Mouse (Mus musculus): ENCODE measurements around the gene Lrrk1. TPM values are rescaled to one million over a fixed set of nuclear protein-coding genes. Genes with fewer than 3 reads are reported as not detected.

Gene Lrrk1
- polyA plus RNA-seq, 1 experiment from 2014 or later = 6.4 TPM

DNA sequence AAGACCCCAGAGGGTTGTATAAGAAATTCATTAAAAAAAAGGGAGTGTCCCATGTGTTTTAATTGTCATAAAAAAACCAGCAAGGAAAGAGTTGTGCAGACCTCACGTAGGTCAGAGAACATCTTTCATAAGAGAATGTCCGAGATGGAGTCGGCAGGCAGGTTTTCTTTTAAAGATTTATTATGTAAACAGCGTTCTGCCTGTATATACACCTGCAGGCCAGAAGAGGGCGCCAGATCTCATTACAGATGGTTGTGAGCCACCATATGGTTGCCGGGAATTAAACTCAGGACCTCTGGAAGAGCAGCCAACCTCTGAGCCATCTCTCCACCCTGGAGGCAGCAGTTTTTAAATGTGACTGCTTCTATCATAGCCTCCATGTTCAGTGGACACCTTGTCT is 116.9 kb downstream of the Lrrk1 start:
- no peaks in the 10 kb centered on the region for H3K27me3 ChIP-seq (ENCODE audit: control insufficient read depth, insufficient read depth, low read length)
- H3K4me3 ChIP-seq (ENCODE audit: control insufficient read depth in 1 of 2, insufficient read depth in 1 of 2, low read depth in 1 of 2, low read length in 2 of 2) = no peak overlapping the region
- no peak overlapping the region for H3K4me2 ChIP-seq (ENCODE audit: low read length)
- WGBS = 79% methylated on average over 6 of the region's 6 CpGs
- no peak overlapping the region for H3K9ac ChIP-seq (ENCODE audit: low read length)
- H3K36me3 ChIP-seq (ENCODE audit: control insufficient read depth, insufficient read depth, low read length) = peaks cover 17% of the 10 kb centered on the region
- ATAC-seq (ENCODE audit: insufficient number of reproducible peaks, insufficient read depth, low FRiP score, low read depth) = no peak
- no peak overlapping the region for H3K27ac ChIP-seq (replicated peaks in 1 of 2; ENCODE audit: control insufficient read depth in 1 of 2, insufficient read depth in 1 of 2, low read depth in 2 of 2, low read length in 2 of 2)
- H3K9me3 ChIP-seq (ENCODE audit: control insufficient read depth, low read length) = no peaks in the 10 kb centered on the region
- no peaks in the 10 kb centered on the region for H3K4me1 ChIP-seq (ENCODE audit: control insufficient read depth in 2 of 2, insufficient read depth in 2 of 2, low read length in 2 of 2)

- H3K27ac ChIP-seq (replicated peaks in 1 of 2; ENCODE audit: control insufficient read depth in 1 of 2, insufficient read depth in 1 of 2, low read depth in 2 of 2, low read length in 2 of 2) = no peak overlapping the region
- no peaks in the 10 kb centered on the region for H3K9me3 ChIP-seq (ENCODE audit: control insufficient read depth, low read length)
- WGBS = 81% methylated on average over 6 of the region's 6 CpGs
- no peak overlapping the region for H3K4me3 ChIP-seq (ENCODE audit: control insufficient read depth in 1 of 2, insufficient read depth in 1 of 2, low read depth in 1 of 2, low read length in 2 of 2)
- peaks cover 21% of the 10 kb centered on the region for H3K36me3 ChIP-seq (ENCODE audit: control insufficient read depth, insufficient read depth, low read length)
- no peaks in the 10 kb centered on the region for H3K27me3 ChIP-seq (ENCODE audit: control insufficient read depth, insufficient read depth, low read length)
- H3K9ac ChIP-seq (ENCODE audit: low read length) = no peak overlapping the region
- H3K4me1 ChIP-seq (ENCODE audit: control insufficient read depth in 2 of 2, insufficient read depth in 2 of 2, low read length in 2 of 2) = no peaks in the 10 kb centered on the region
- ATAC-seq (ENCODE audit: insufficient number of reproducible peaks, insufficient read depth, low FRiP score, low read depth) = no peak
- no peak overlapping the region for H3K4me2 ChIP-seq (ENCODE audit: low read length)
These were observed 121.0 kb downstream of the Lrrk1 start for GRCm38 (mm10) chr7:66266942-66267850.

DNA sequence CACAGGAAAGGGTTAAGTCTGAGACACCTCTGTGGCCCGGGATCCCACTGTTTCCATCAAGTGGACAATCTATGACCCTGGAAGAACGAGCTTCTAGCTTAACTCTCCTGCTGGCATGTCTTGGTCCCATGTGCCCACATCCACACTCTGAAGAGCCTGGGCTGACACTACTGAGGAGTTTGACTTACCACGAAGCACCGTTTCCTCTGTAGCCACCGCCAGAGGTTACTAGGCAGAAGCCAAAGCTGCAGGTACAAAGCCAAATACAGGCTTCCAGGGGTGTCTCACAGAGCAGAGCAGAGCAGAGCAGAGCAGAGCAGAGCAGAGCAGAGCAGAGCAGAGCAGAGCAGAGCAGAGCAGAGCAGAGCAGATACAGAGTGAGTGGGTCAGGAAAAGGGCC is 124.7 kb downstream of the Lrrk1 start:
- no peak for ATAC-seq (ENCODE audit: insufficient number of reproducible peaks, insufficient read depth, low FRiP score, low read depth)
- Histone ChIP-seq H3K9ac (ENCODE audit: low read length) (no peak overlapping the region), H3K4me3 (ENCODE audit: control insufficient read depth in 1 of 2, insufficient read depth in 1 of 2, low read depth in 1 of 2, low read length in 2 of 2) (no peak overlapping the region)

DNA sequence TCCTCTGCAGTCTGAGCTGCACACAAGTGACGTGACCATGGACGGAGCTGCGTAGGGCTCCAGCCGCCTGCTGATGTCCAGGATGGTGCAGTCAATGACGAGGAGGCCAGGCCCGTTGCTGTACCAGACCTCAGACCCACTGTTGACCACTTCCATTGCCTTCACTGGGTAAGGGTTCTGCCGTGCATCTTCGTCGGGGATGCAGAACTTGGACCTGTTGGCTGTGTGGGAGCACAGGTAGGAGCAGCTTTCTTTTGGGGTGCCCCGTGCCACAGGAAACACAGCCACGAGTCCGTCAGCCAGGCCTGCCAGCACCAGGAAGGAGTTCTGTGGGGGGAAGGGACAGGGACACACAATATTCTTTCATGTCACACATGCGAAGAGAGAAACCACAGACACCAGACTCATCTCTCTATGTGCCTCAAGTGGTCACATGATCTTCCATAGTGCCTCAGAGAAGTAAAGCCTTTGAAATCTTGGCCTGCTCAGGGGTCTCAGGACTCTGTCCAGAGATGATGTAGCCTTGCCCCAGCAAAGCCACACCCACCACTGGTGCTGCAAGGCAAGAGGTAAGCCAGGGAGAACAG is 125.5 kb downstream of the Lrrk1 start:
- H3K4me1 ChIP-seq (ENCODE audit: control insufficient read depth in 2 of 2, insufficient read depth in 2 of 2, low read length in 2 of 2) = peaks cover 12 to 13% of the 10 kb centered on the region in 2 experiments; a peak in 3 of 4 replicates
- no peak overlapping the region for H3K4me2 ChIP-seq (ENCODE audit: low read length)
- H3K36me3 ChIP-seq (ENCODE audit: control insufficient read depth, insufficient read depth, low read length) = peaks cover 17% of the 10 kb centered on the region; the same call in 1 of the 2 replicates
- ATAC-seq (ENCODE audit: insufficient number of reproducible peaks, insufficient read depth, low FRiP score, low read depth) = no peak
- H3K9me3 ChIP-seq (ENCODE audit: control insufficient read depth, low read length) = no peaks in the 10 kb centered on the region
- WGBS = 92% methylated on average over 13 of the region's 13 CpGs
- no peak overlapping the region for H3K9ac ChIP-seq (ENCODE audit: low read length)
- H3K4me3 ChIP-seq (ENCODE audit: control insufficient read depth in 1 of 2, insufficient read depth in 1 of 2, low read depth in 1 of 2, low read length in 2 of 2) = no peak overlapping the region
- H3K27me3 ChIP-seq (ENCODE audit: control insufficient read depth, insufficient read depth, low read length) = no peaks in the 10 kb centered on the region
- no peak overlapping the region for H3K27ac ChIP-seq (replicated peaks in 1 of 2; ENCODE audit: control insufficient read depth in 1 of 2, insufficient read depth in 1 of 2, low read depth in 2 of 2, low read length in 2 of 2)

More for the DNA sequence above, 124.7 kb downstream of the Lrrk1 start:
- peaks cover 12 to 13% of the 10 kb centered on the region in 2 experiments; a peak in 3 of 4 replicates for H3K4me1 ChIP-seq (ENCODE audit: control insufficient read depth in 2 of 2, insufficient read depth in 2 of 2, low read length in 2 of 2)
- H3K36me3 ChIP-seq (ENCODE audit: control insufficient read depth, insufficient read depth, low read length) = peaks cover 17% of the 10 kb centered on the region; the same call in 1 of the 2 replicates
- no peak overlapping the region for H3K4me2 ChIP-seq (ENCODE audit: low read length)
- H3K27me3 ChIP-seq (ENCODE audit: control insufficient read depth, insufficient read depth, low read length) = no peaks in the 10 kb centered on the region
- no peak overlapping the region for H3K27ac ChIP-seq (replicated peaks in 1 of 2; ENCODE audit: control insufficient read depth in 1 of 2, insufficient read depth in 1 of 2, low read depth in 2 of 2, low read length in 2 of 2)
- WGBS = 60% methylated on average over 5 of the region's 5 CpGs
- H3K9me3 ChIP-seq (ENCODE audit: control insufficient read depth, low read length) = no peaks in the 10 kb centered on the region

DNA sequence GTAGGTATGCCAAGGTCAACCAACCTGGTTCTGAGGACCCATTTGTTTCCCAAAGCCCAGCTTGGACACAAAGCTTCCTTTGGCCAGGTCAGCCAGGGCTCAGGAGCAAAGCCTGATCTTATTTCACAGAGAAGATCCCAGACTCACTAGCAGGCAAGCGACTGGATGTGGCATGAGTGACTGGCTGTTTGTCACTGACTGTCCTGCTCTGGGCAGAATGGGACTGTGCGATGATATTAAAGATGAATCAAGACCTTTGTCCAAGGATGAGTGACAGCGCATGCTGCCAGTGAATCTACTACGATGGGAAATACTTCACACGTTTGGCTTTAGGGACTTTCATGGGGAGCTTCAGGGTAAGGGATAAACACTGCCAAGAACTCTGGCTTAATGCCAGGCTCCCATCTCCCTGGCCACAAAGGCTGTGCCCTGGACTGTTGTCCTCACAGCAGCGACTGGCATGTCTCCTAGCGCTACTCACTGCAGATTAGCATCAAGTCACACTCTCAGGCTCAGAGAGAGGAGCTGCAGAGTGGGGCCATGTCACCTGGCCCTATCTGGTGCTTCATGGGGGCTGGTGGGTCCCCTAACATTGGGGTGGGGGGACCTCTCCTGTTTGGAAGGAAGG is 127.3 kb downstream of the Lrrk1 start:
- 50% methylated on average over 7 of the region's 7 CpGs for WGBS
- no peak for ATAC-seq (ENCODE audit: insufficient number of reproducible peaks, insufficient read depth, low FRiP score, low read depth)

DNA sequence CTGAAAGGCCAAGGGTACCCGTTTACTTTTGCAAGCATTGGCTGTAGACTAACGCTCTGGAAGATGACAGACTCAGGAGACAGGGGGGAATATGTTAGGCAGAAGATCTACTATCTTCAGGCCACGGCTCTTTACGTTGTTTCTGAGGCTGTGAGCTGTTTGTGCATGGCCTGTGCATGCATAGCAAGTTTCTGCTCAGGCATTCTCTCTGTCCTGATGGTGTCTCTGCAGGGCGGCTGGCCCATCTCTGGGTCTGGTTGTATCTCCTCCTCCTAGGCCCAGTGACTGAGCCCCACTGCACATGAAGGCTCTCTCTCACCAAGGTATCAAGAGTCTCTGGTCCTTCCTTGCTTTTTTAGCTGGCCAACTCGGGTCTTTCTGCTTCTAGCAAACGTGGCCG is 127.9 kb downstream of the Lrrk1 start:
- Histone ChIP-seq H3K27ac (replicated peaks in 1 of 2; ENCODE audit: control insufficient read depth in 1 of 2, insufficient read depth in 1 of 2, low read depth in 2 of 2, low read length in 2 of 2) (no peak overlapping the region), H3K9me3 (ENCODE audit: control insufficient read depth, low read length) (no peaks in the 10 kb centered on the region), H3K4me2 (ENCODE audit: low read length) (no peak overlapping the region), H3K27me3 (ENCODE audit: control insufficient read depth, insufficient read depth, low read length) (no peaks in the 10 kb centered on the region), H3K4me1 (ENCODE audit: control insufficient read depth in 2 of 2, insufficient read depth in 2 of 2, low read length in 2 of 2) (peaks cover 12 to 13% of the 10 kb centered on the region in 2 experiments; a peak in 3 of 4 replicates), H3K36me3 (ENCODE audit: control insufficient read depth, insufficient read depth, low read length) (peaks cover 8% of the 10 kb centered on the region; the same call in 1 of the 2 replicates), H3K4me3 (ENCODE audit: control insufficient read depth in 1 of 2, insufficient read depth in 1 of 2, low read depth in 1 of 2, low read length in 2 of 2) (no peak overlapping the region), H3K9ac (ENCODE audit: low read length) (no peak overlapping the region)
- WGBS = 71% methylated on average over 8 of the region's 8 CpGs
- ATAC-seq (ENCODE audit: insufficient number of reproducible peaks, insufficient read depth, low FRiP score, low read depth) = no peak

More for the DNA sequence above, 127.3 kb downstream of the Lrrk1 start:
- Histone ChIP-seq H3K36me3 (ENCODE audit: control insufficient read depth, insufficient read depth, low read length) (peaks cover 11% of the 10 kb centered on the region; the same call in 1 of the 2 replicates), H3K27ac (replicated peaks in 1 of 2; ENCODE audit: control insufficient read depth in 1 of 2, insufficient read depth in 1 of 2, low read depth in 2 of 2, low read length in 2 of 2) (no peak overlapping the region), H3K9me3 (ENCODE audit: control insufficient read depth, low read length) (no peaks in the 10 kb centered on the region), H3K4me1 (ENCODE audit: control insufficient read depth in 2 of 2, insufficient read depth in 2 of 2, low read length in 2 of 2) (peaks cover 12 to 13% of the 10 kb centered on the region in 2 experiments; a peak in 3 of 4 replicates), H3K4me3 (ENCODE audit: control insufficient read depth in 1 of 2, insufficient read depth in 1 of 2, low read depth in 1 of 2, low read length in 2 of 2) (no peak overlapping the region), H3K27me3 (ENCODE audit: control insufficient read depth, insufficient read depth, low read length) (no peaks in the 10 kb centered on the region), H3K9ac (ENCODE audit: low read length) (no peak overlapping the region), H3K4me2 (ENCODE audit: low read length) (no peak overlapping the region)

- Histone ChIP-seq H3K27me3 (ENCODE audit: control insufficient read depth, insufficient read depth, low read length) (no peaks in the 10 kb centered on the region), H3K9me3 (ENCODE audit: control insufficient read depth, low read length) (no peaks in the 10 kb centered on the region), H3K9ac (ENCODE audit: low read length) (no peak overlapping the region), H3K4me1 (ENCODE audit: control insufficient read depth in 2 of 2, insufficient read depth in 2 of 2, low read length in 2 of 2) (peaks cover 14 to 16% of the 10 kb centered on the region in 2 experiments), H3K27ac (replicated peaks in 1 of 2; ENCODE audit: control insufficient read depth in 1 of 2, insufficient read depth in 1 of 2, low read depth in 2 of 2, low read length in 2 of 2) (no peak overlapping the region), H3K36me3 (ENCODE audit: control insufficient read depth, insufficient read depth, low read length) (peaks cover 8% of the 10 kb centered on the region; the same call in 1 of the 2 replicates), H3K4me3 (ENCODE audit: control insufficient read depth in 1 of 2, insufficient read depth in 1 of 2, low read depth in 1 of 2, low read length in 2 of 2) (no peak overlapping the region), H3K4me2 (ENCODE audit: low read length) (no peak overlapping the region)
- ATAC-seq (ENCODE audit: insufficient number of reproducible peaks, insufficient read depth, low FRiP score, low read depth) = no peak
- 78% methylated on average over 14 of the region's 14 CpGs for WGBS
These were observed 128.5 kb downstream of the Lrrk1 start for GRCm38 (mm10) chr7:66259436-66260206.

All from heart, embryonic 14.5 days (tissue).